Mouse (Mus musculus) heart, embryonic 10.5 days (tissue): Measurements from ENCODE around the gene Trpc4ap. TPM values are rescaled to one million over a fixed set of nuclear protein-coding genes. Genes with fewer than 3 reads are reported as not detected.
"Not testable (repeated sequence)": the region's sequence is repeated elsewhere in the genome, so short reads cannot be mapped to it uniquely, and the experiment has no call there.

Source experiments
- DNase-seq: peaks from one replicate; pipeline ENCODE4 v3.0.0-alpha.2; 2017; ENCODE audit warnings: low spot score
- H3K27ac ChIP-seq: fragments of 300-500 bp; sonication (generic); 2 replicates; pipeline ENCODE4 v1.5.1; 2016; ENCODE audit warnings: mild to moderate bottlenecking
- H3K27me3 ChIP-seq: fragments of 300-500 bp; sonication (generic); 2 replicates; pipeline ENCODE4 v1.6.1; 2016; ENCODE audit warnings: mild to moderate bottlenecking; ENCODE audit not compliant: poor library complexity, insufficient read depth, severe bottlenecking
- H3K36me3 ChIP-seq: fragments of 300-500 bp; sonication (generic); 2 replicates; pipeline ENCODE4 v1.6.1; 2016; ENCODE audit warnings: mild to moderate bottlenecking, moderate library complexity
- H3K4me1 ChIP-seq: fragments of 300-500 bp; sonication (generic); 2 replicates; pipeline ENCODE4 v1.6.1; 2016; ENCODE audit warnings: mild to moderate bottlenecking
- H3K4me3 ChIP-seq: fragments of 300-500 bp; sonication (generic); 2 replicates; pipeline ENCODE4 v1.5.1; 2016; ENCODE audit warnings: mild to moderate bottlenecking, moderate library complexity
- H3K9me3 ChIP-seq: fragments of 300-500 bp; sonication (generic); 2 replicates; pipeline ENCODE4 v1.6.1; 2016; ENCODE audit warnings: mild to moderate bottlenecking, moderate library complexity
- WGBS: fragments of 180-500 bp; shearing (Covaris S2); methylation state at CpG from one replicate; pipeline ENCODE4 v1.1.7; 2016; 5-methylcytosine and 5-hydroxymethylcytosine counted together
- polyA plus RNA-seq: library from polyadenylated mRNA; unstranded; fragments of >200 nt; fragmentation: Nextera tagmentation; extraction: Ambion mirVana; gene quantifications from 2 replicates; pipeline ENCODE4 v1.2.1, GENCODE M21; 2016

Gene Trpc4ap
- polyA plus RNA-seq, 1 experiment from 2014 or later = 107 TPM

GRCm38 (mm10) chr2:155717082-155717990 lies 25.2 kb upstream of the Trpc4ap start:
- 85% methylated on average over 12 of the region's 12 CpGs for WGBS
- Histone ChIP-seq H3K9me3 (no peaks in the 10 kb centered on the region), H3K4me1 (no peaks in the 10 kb centered on the region), H3K4me3 (no peak overlapping the region), H3K36me3 (peaks cover 56% of the 10 kb centered on the region), H3K27me3 (no peaks in the 10 kb centered on the region), H3K27ac (no peak overlapping the region)
- no peak for DNase-seq

- 90% methylated on average over 11 of the region's 11 CpGs for WGBS
- no peak for DNase-seq
- Histone ChIP-seq H3K36me3 (peaks cover 63% of the 10 kb centered on the region), H3K4me3 (no peak overlapping the region), H3K27me3 (no peaks in the 10 kb centered on the region), H3K9me3 (no peaks in the 10 kb centered on the region), H3K27ac (no peak overlapping the region), H3K4me1 (peaks cover 6% of the 10 kb centered on the region)
These were observed 18.4 kb upstream of the Trpc4ap start for GRCm38 (mm10) chr2:155710557-155710956.

DNA sequence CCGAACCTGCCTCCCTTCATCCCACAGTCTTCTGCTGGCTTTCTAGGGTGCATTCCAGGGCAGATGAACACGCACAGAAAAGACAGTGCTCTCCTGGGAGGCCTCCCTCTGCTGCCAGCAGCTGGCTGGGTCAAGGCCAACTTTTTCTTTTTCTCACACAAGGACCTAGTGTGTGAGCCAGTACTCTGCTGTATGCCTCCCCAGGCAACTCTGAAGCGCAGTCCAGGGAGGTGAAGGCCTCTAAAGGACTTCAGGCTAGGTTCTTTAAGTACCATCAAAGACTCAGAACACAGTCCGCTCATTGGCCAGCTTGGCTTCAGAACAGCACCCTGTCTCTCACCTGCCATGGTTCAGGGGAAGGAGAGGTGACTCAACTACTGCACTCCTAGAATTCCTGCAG lies 15.1 kb upstream of the Trpc4ap start:
- no peak overlapping the region for H3K27ac ChIP-seq
- H3K27me3 ChIP-seq = no peaks in the 10 kb centered on the region
- H3K4me3 ChIP-seq = no peak overlapping the region
- WGBS = 87% methylated on average over 4 of the region's 4 CpGs
- peaks cover 12% of the 10 kb centered on the region for H3K4me1 ChIP-seq
- H3K36me3 ChIP-seq = peaks cover 59% of the 10 kb centered on the region
- no peaks in the 10 kb centered on the region for H3K9me3 ChIP-seq
- no peak for DNase-seq

GRCm38 (mm10) chr2:155703630-155704029 lies 11.4 kb upstream of the Trpc4ap start:
- Histone ChIP-seq H3K36me3 (peaks cover 50% of the 10 kb centered on the region), H3K9me3 (no peaks in the 10 kb centered on the region), H3K4me3 (no peak overlapping the region), H3K27ac (no peak overlapping the region), H3K4me1 (peaks cover 12% of the 10 kb centered on the region), H3K27me3 (no peaks in the 10 kb centered on the region)
- DNase-seq = no peak
- WGBS = 78% methylated on average over 4 of the region's 4 CpGs

GRCm38 (mm10) chr2:155701399-155701919 lies 9.3 kb upstream of the Trpc4ap start:
- H3K36me3 ChIP-seq = peaks cover 40% of the 10 kb centered on the region
- no peaks in the 10 kb centered on the region for H3K9me3 ChIP-seq
- H3K4me1 ChIP-seq = peaks cover 12% of the 10 kb centered on the region
- no peak for DNase-seq
- H3K27ac ChIP-seq = no peak overlapping the region
- H3K27me3 ChIP-seq = no peaks in the 10 kb centered on the region
- 87% methylated on average over 19 of the region's 19 CpGs for WGBS
- H3K4me3 ChIP-seq = no peak overlapping the region

- not testable (repeated sequence) for H3K4me3 ChIP-seq, H3K9me3 ChIP-seq, H3K27me3 ChIP-seq, H3K4me1 ChIP-seq, H3K27ac ChIP-seq, DNase-seq
- H3K36me3 ChIP-seq = peaks cover 20% of the 10 kb centered on the region
- WGBS = 90% methylated on average over 6 of the region's 6 CpGs
These were observed 6.3 kb upstream of the Trpc4ap start for GRCm38 (mm10) chr2:155698443-155698842.

DNA sequence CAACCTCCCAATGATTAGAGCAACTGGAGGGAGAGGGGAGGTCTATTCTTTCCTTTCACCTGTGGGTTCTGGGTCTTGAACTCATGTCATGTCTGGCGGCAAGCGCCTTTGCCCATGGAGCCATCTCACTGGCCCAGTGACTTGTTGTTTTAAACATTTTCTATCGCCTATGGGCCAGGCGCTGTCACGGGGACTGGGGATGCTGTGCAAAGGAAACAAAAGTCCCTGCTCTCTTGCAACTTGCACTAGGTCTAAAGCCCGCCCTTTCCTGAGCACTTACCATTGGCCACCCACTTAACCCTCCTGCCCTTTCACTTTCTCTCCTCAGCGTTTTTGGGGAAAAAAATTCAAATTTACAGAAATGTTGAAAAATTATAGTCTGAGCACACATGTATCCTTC lies 4.7 kb upstream of the Trpc4ap start:
- no peak overlapping the region for H3K27ac ChIP-seq
- H3K36me3 ChIP-seq = peaks cover 11% of the 10 kb centered on the region
- no peak for DNase-seq
- H3K27me3 ChIP-seq = no peaks in the 10 kb centered on the region
- 67% methylated on average over 7 of the region's 7 CpGs for WGBS
- no peaks in the 10 kb centered on the region for H3K9me3 ChIP-seq
- no peak overlapping the region for H3K4me3 ChIP-seq
- H3K4me1 ChIP-seq = no peaks in the 10 kb centered on the region

DNA sequence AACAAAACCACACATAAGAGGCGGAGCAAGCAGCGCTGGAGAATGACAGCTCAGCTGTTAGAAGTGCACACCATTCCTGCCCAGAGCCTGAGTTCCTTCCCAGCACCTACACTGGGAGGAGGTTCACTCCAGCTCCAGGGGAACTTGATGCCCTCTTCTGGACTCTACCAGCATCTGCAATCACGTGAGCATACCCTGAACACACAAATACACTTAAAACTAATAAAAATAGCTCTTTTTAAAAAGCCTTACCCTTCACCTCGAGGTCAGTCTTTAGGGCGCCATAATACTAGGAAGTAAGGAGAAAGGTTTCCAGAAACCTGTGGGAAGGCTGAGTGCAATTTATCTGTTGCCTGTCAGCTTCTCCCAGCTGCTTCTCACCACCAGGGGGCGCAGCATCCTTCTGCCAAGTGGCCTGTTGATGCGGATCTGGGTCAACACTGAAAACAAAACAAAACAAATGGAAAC lies 3.9 kb upstream of the Trpc4ap start:
- WGBS = 13% methylated on average over 7 of the region's 7 CpGs
- Histone ChIP-seq H3K4me3 (no peak overlapping the region), H3K36me3 (peaks cover 4% of the 10 kb centered on the region), H3K4me1 (peaks cover 3% of the 10 kb centered on the region; the same call in 1 of the 2 replicates), H3K27ac (no peak overlapping the region), H3K27me3 (no peaks in the 10 kb centered on the region), H3K9me3 (no peaks in the 10 kb centered on the region)
- DNase-seq = peak; percentile 86

GRCm38 (mm10) chr2:155695316-155695715 lies 3.1 kb upstream of the Trpc4ap start:
- H3K4me1 ChIP-seq = peaks cover 11% of the 10 kb centered on the region; the same call in 1 of the 2 replicates
- H3K27me3 ChIP-seq = no peaks in the 10 kb centered on the region
- H3K9me3 ChIP-seq = no peaks in the 10 kb centered on the region
- no peaks in the 10 kb centered on the region for H3K36me3 ChIP-seq
- no peak overlapping the region for H3K4me3 ChIP-seq
- no peak for DNase-seq
- 67% methylated on average over 3 of the region's 3 CpGs for WGBS
- no peak overlapping the region for H3K27ac ChIP-seq

- no peak overlapping the region for H3K4me3 ChIP-seq
- H3K27me3 ChIP-seq = no peaks in the 10 kb centered on the region
- H3K9me3 ChIP-seq = no peaks in the 10 kb centered on the region
- H3K36me3 ChIP-seq = no peaks in the 10 kb centered on the region
- no peak overlapping the region for H3K27ac ChIP-seq
- H3K4me1 ChIP-seq = peaks cover 12% of the 10 kb centered on the region; the same call in 1 of the 2 replicates
- DNase-seq = no peak
- 60% methylated on average over 2 of the region's 2 CpGs for WGBS
These were observed 2.4 kb upstream of the Trpc4ap start for GRCm38 (mm10) chr2:155694564-155694963.

- H3K36me3 ChIP-seq = no peaks in the 10 kb centered on the region
- no peak for DNase-seq
- no peaks in the 10 kb centered on the region for H3K27me3 ChIP-seq
- H3K27ac ChIP-seq = no peak overlapping the region
- H3K4me1 ChIP-seq = peaks cover 16% of the 10 kb centered on the region; the same call in 1 of the 2 replicates
- WGBS = 74% methylated on average over 4 of the region's 4 CpGs
- H3K9me3 ChIP-seq = no peaks in the 10 kb centered on the region
- H3K4me3 ChIP-seq = no peak overlapping the region
These were observed 952 bp upstream of the Trpc4ap start for GRCm38 (mm10) chr2:155693136-155693535.

DNA sequence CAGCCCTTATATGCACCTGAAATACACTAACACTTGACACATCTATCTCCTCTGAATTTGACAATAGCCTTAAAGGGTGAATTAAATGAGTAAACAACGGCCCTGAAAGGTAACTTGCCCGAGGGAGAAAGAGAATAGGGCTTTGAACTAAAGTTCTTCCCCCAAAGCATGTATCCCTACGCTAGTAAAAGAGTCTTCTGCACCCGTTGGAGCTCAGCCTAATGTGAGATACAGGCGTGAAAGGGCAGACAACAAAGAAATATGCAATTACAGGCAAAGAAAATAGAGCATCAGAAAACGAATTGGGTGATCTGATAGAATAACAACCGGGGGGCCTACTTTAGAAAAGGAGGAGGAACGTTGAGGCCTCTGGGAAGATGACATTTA lies 855 bp downstream of the Trpc4ap start:
- Histone ChIP-seq H3K27me3 (no peaks in the 10 kb centered on the region), H3K4me3 (peak overlapping the region; percentile 86), H3K9me3 (no peaks in the 10 kb centered on the region), H3K27ac (peak overlapping the region; percentile 97), H3K36me3 (peaks cover 8% of the 10 kb centered on the region), H3K4me1 (peaks cover 16% of the 10 kb centered on the region; the same call in 1 of the 2 replicates)
- 9% methylated on average over 8 of the region's 8 CpGs for WGBS
- DNase-seq = no peak

- H3K4me3 ChIP-seq = no peak overlapping the region
- DNase-seq = no peak
- no peaks in the 10 kb centered on the region for H3K27me3 ChIP-seq
- peaks cover 8% of the 10 kb centered on the region for H3K36me3 ChIP-seq
- peaks cover 16% of the 10 kb centered on the region; the same call in 1 of the 2 replicates for H3K4me1 ChIP-seq
- H3K9me3 ChIP-seq = no peaks in the 10 kb centered on the region
- WGBS = 75% methylated on average over 4 of the region's 4 CpGs
- H3K27ac ChIP-seq = no peak overlapping the region
These were observed 3.0 kb downstream of the Trpc4ap start for GRCm38 (mm10) chr2:155689211-155689610.
